Mouse (Mus musculus) hindbrain, embryonic 14.5 days (tissue): ENCODE data around the gene Lmna. TPM values are rescaled to one million over a fixed set of nuclear protein-coding genes. Genes with fewer than 3 reads are reported as not detected.

ENCODE experiments used
- ATAC-seq: fragments of 200-750 bp; cut with Nextera tagmentation; 2 replicates; pipeline ENCODE4 v1.8.0; 2017; ENCODE audit warnings: moderate number of reproducible peaks, mild to moderate bottlenecking, moderate TSS enrichment, moderate library complexity; ENCODE audit not compliant: low FRiP score
- DNase-seq: peaks from one replicate; pipeline ENCODE4 v3.0.0-alpha.2; 2015; ENCODE audit warnings: low spot score
- H3K27ac ChIP-seq: fragments of 300-500 bp; sonication (generic); 2 replicates; pipeline ENCODE4 v1.5.1; 2014; ENCODE audit warnings: mild to moderate bottlenecking, moderate library complexity
- H3K27me3 ChIP-seq: fragments of 300-500 bp; sonication (generic); 2 replicates; pipeline ENCODE4 v1.6.1; 2014; ENCODE audit warnings: mild to moderate bottlenecking, low read length, mixed read lengths; ENCODE audit not compliant: control insufficient read depth, insufficient read depth
- H3K36me3 ChIP-seq: fragments of 300-500 bp; sonication (generic); replicated peaks from 2 replicates; pipeline ENCODE4 v1.6.1; 2014; ENCODE audit not compliant: control insufficient read depth, insufficient read depth
- H3K4me1 ChIP-seq: fragments of 300-500 bp; sonication (generic); replicated peaks from 2 replicates; pipeline ENCODE4 v1.6.1; 2014; ENCODE audit warnings: antibody characterized with exemption, low read length, mixed read lengths; ENCODE audit not compliant: control insufficient read depth, insufficient read depth
- H3K4me2 ChIP-seq: fragments of 300-500 bp; sonication (generic); replicated peaks from 2 replicates; pipeline ENCODE4 v1.6.1; 2014; ENCODE audit warnings: mild to moderate bottlenecking, moderate library complexity
- H3K4me3 ChIP-seq: fragments of 300-500 bp; sonication (generic); replicated peaks from 2 replicates; pipeline ENCODE4 v1.5.1; 2014; ENCODE audit warnings: mild to moderate bottlenecking, low read length
- H3K9ac ChIP-seq: fragments of 300-500 bp; sonication (generic); 2 replicates; pipeline ENCODE4 v1.6.1; 2014
- H3K9me3 ChIP-seq: fragments of 300-500 bp; sonication (generic); 2 replicates; pipeline ENCODE4 v1.6.1; 2016; ENCODE audit warnings: low read length; ENCODE audit not compliant: control insufficient read depth
- WGBS: fragments of 180-500 bp; shearing (Covaris S2); extraction: QIAGEN DNeasy Blood & Tissue Kit; methylation state at CpG from one replicate; pipeline ENCODE4 v1.1.7; 2014; 5-methylcytosine and 5-hydroxymethylcytosine counted together
- polyA plus RNA-seq: library from polyadenylated mRNA; unstranded; fragments of >200 nt; fragmentation: Nextera tagmentation; extraction: Ambion mirVana; gene quantifications from 2 replicates; pipeline ENCODE4 v1.2.1, GENCODE M21; 2014

Lmna gene
- polyA plus RNA-seq, 1 experiment from 2014 or later, result 44.3 TPM

GRCm38 (mm10) chr3:88526157-88527131 is 16.7 kb upstream of the Lmna start:
- Histone ChIP-seq H3K9me3 (no peaks in the 10 kb centered on the region), H3K4me2 (peak overlapping the region; percentile 40), H3K4me1 (peaks cover 40% of the 10 kb centered on the region), H3K9ac (0 out of 2 replicates have a peak overlapping the region, but pooled peaks have one; percentile 12), H3K27me3 (no peaks in the 10 kb centered on the region), H3K27ac (no peak overlapping the region), H3K36me3 (peaks cover 13% of the 10 kb centered on the region; the same call in 1 of the 2 replicates), H3K4me3 (no peak overlapping the region)
- ATAC-seq (peak; percentile 75), DNase-seq (peak; percentile 90)
- 32% methylated on average over 17 of the region's 17 CpGs for WGBS

- 86% methylated on average over 5 of the region's 5 CpGs for whole genome bisulfite sequencing
- Histone ChIP-seq H3K9ac (no peak overlapping the region), H3K27me3 (no peaks in the 10 kb centered on the region), H3K9me3 (no peaks in the 10 kb centered on the region), H3K4me2 (no peak overlapping the region), H3K4me3 (no peak overlapping the region), H3K36me3 (peaks cover 13% of the 10 kb centered on the region; the same call in 1 of the 2 replicates), H3K27ac (no peak overlapping the region), H3K4me1 (peaks cover 32% of the 10 kb centered on the region)
- ATAC-seq, result no peak
- no peak for DNase-seq
These were observed 15.3 kb upstream of the Lmna start for GRCm38 (mm10) chr3:88525021-88525420.

GRCm38 (mm10) chr3:88523027-88523426 is 13.3 kb upstream of the Lmna start:
- Histone ChIP-seq H3K27ac (no peak overlapping the region), H3K4me1 (peaks cover 12% of the 10 kb centered on the region), H3K9me3 (no peaks in the 10 kb centered on the region), H3K4me2 (no peak overlapping the region), H3K27me3 (no peaks in the 10 kb centered on the region), H3K9ac (no peak overlapping the region), H3K36me3 (peaks cover 13% of the 10 kb centered on the region; the same call in 1 of the 2 replicates), H3K4me3 (no peak overlapping the region)
- WGBS, result 91% methylated on average over 8 of the region's 8 CpGs
- no peak for ATAC-seq
- DNase-seq, result no peak

- Histone ChIP-seq H3K9ac (no peak overlapping the region), H3K27me3 (no peaks in the 10 kb centered on the region), H3K9me3 (no peaks in the 10 kb centered on the region), H3K36me3 (peaks cover 13% of the 10 kb centered on the region; the same call in 1 of the 2 replicates), H3K4me2 (no peak overlapping the region), H3K4me3 (no peak overlapping the region), H3K4me1 (peaks cover under 1% of the 10 kb centered on the region; the same call in 1 of the 2 replicates), H3K27ac (no peak overlapping the region)
- DNase-seq (peak; percentile 72), ATAC-seq (no peak)
- 36% methylated on average over 9 of the region's 9 CpGs for WGBS
These were observed 12.1 kb upstream of the Lmna start for GRCm38 (mm10) chr3:88521803-88522331.

GRCm38 (mm10) chr3:88521156-88521555 is 11.4 kb upstream of the Lmna start:
- no peak for ATAC-seq

GRCm38 (mm10) chr3:88520078-88520477 is 10.3 kb upstream of the Lmna start:
- H3K36me3 ChIP-seq, result peaks cover 12% of the 10 kb centered on the region; the same call in 1 of the 2 replicates
- no peak overlapping the region for H3K4me2 ChIP-seq
- H3K9me3 ChIP-seq, result no peaks in the 10 kb centered on the region
- H3K9ac ChIP-seq, result no peak overlapping the region
- no peaks in the 10 kb centered on the region for H3K27me3 ChIP-seq
- WGBS, result 83% methylated on average over 2 of the region's 2 CpGs
- ATAC-seq (no peak), DNase-seq (no peak)
- no peak overlapping the region for H3K4me3 ChIP-seq
- H3K27ac ChIP-seq, result no peak overlapping the region
- no peaks in the 10 kb centered on the region for H3K4me1 ChIP-seq

More at GRCm38 (mm10) chr3:88521156-88521555, 11.4 kb upstream of the Lmna start:
- Histone ChIP-seq H3K36me3 (peaks cover 13% of the 10 kb centered on the region; the same call in 1 of the 2 replicates), H3K27me3 (no peaks in the 10 kb centered on the region), H3K9me3 (no peaks in the 10 kb centered on the region), H3K4me1 (no peaks in the 10 kb centered on the region; the same call in 1 of the 2 replicates), H3K4me3 (no peak overlapping the region), H3K9ac (no peak overlapping the region), H3K4me2 (no peak overlapping the region), H3K27ac (no peak overlapping the region)
- no peak for DNase-seq
- WGBS, result 90% methylated on average over 6 of the region's 6 CpGs

- WGBS, result 80% methylated on average over 4 of the region's 4 CpGs
- no peaks in the 10 kb centered on the region for H3K9me3 ChIP-seq
These were observed 8.7 kb upstream of the Lmna start for GRCm38 (mm10) chr3:88518411-88518810.

GRCm38 (mm10) chr3:88516407-88516806 is 6.7 kb upstream of the Lmna start:
- 83% methylated on average over 2 of the region's 2 CpGs for WGBS
- ATAC-seq, result no peak
- Histone ChIP-seq H3K4me1 (peaks cover 13% of the 10 kb centered on the region), H3K9me3 (no peaks in the 10 kb centered on the region), H3K9ac (no peak overlapping the region), H3K36me3 (no peaks in the 10 kb centered on the region), H3K4me3 (no peak overlapping the region), H3K27ac (no peak overlapping the region), H3K4me2 (no peak overlapping the region), H3K27me3 (no peaks in the 10 kb centered on the region)
- DNase-seq, result no peak

More at GRCm38 (mm10) chr3:88518411-88518810, 8.7 kb upstream of the Lmna start:
- H3K4me1 ChIP-seq, result 0 out of 2 replicates have a peak, but pooled peaks cover under 1% of the 10 kb centered on the region
- 0 out of 2 replicates have a peak, but pooled peaks cover 4% of the 10 kb centered on the region for H3K36me3 ChIP-seq
- H3K27ac ChIP-seq, result no peak overlapping the region
- no peak overlapping the region for H3K4me3 ChIP-seq
- no peaks in the 10 kb centered on the region for H3K27me3 ChIP-seq
- no peak overlapping the region for H3K9ac ChIP-seq
- no peak for ATAC-seq
- no peak overlapping the region for H3K4me2 ChIP-seq
- no peak for DNase-seq

GRCm38 (mm10) chr3:88515095-88515386 is 5.3 kb upstream of the Lmna start:
- Histone ChIP-seq H3K36me3 (no peaks in the 10 kb centered on the region), H3K27me3 (no peaks in the 10 kb centered on the region), H3K4me2 (no peak overlapping the region), H3K9me3 (no peaks in the 10 kb centered on the region), H3K4me1 (peaks cover 22% of the 10 kb centered on the region), H3K4me3 (no peak overlapping the region), H3K9ac (no peak overlapping the region), H3K27ac (no peak overlapping the region)
- ATAC-seq (no peak), DNase-seq (no peak)
- 97% methylated on average over 2 of the region's 2 CpGs for WGBS
